Mouse (Mus musculus) intestine, embryonic 14.5 days (tissue): ENCODE data around the gene Clcn6. TPM values are rescaled to one million over a fixed set of nuclear protein-coding genes. Genes with fewer than 3 reads are reported as not detected.

Experiments used
- ATAC-seq: fragments of 200-750 bp; cut with Nextera tagmentation; replicated peaks from 2 replicates; pipeline ENCODE4 v1.8.0; 2017; ENCODE audit warnings: low read depth, moderate number of reproducible peaks, moderate TSS enrichment, moderate library complexity; ENCODE audit not compliant: low FRiP score, low TSS enrichment
- DNase-seq: peaks from one replicate; pipeline ENCODE4 v3.0.0-alpha.2; 2018; ENCODE audit warnings: low spot score
- H3K27ac ChIP-seq: fragments of 300-500 bp; sonication (generic); 2 replicates; pipeline ENCODE4 v1.5.1; 2014; ENCODE audit warnings: low read depth, mild to moderate bottlenecking, control low read depth
- H3K27me3 ChIP-seq: fragments of 300-500 bp; sonication (generic); replicated peaks from 2 replicates; pipeline ENCODE4 v1.6.1; 2014; ENCODE audit warnings: low read length, control low read depth; ENCODE audit not compliant: control insufficient read depth, insufficient read depth
- H3K36me3 ChIP-seq: fragments of 300-500 bp; sonication (generic); 2 replicates; pipeline ENCODE4 v1.6.1; 2014; ENCODE audit warnings: low read length, control low read depth; ENCODE audit not compliant: control insufficient read depth, insufficient read depth
- H3K4me1 ChIP-seq: fragments of 300-500 bp; sonication (generic); replicated peaks from 2 replicates; pipeline ENCODE4 v1.6.1; 2014; ENCODE audit warnings: low read length, control low read depth, mixed read lengths; ENCODE audit not compliant: control insufficient read depth, insufficient read depth
- H3K4me2 ChIP-seq: fragments of 300-500 bp; sonication (generic); 2 replicates; pipeline ENCODE4 v1.6.1; 2014; ENCODE audit warnings: low read length
- H3K4me3 ChIP-seq: fragments of 300-500 bp; sonication (generic); 2 replicates; pipeline ENCODE4 v1.5.1; 2014; ENCODE audit warnings: low read depth, low read length, control low read depth, mixed read lengths
- H3K9ac ChIP-seq: fragments of 300-500 bp; sonication (generic); 2 replicates; pipeline ENCODE4 v1.6.1; 2014; ENCODE audit warnings: mild to moderate bottlenecking, low read length
- H3K9me3 ChIP-seq: fragments of 300-500 bp; sonication (generic); 2 replicates; pipeline ENCODE4 v1.6.1; 2016; ENCODE audit warnings: low read length, control low read depth; ENCODE audit not compliant: control insufficient read depth
- WGBS: fragments of 180-500 bp; shearing (Covaris S2); extraction: QIAGEN DNeasy Blood & Tissue Kit; methylation state at CpG from one replicate; pipeline ENCODE4 v1.1.7; 2014; 5-methylcytosine and 5-hydroxymethylcytosine counted together
- polyA plus RNA-seq: library from polyadenylated mRNA; unstranded; fragments of >200 nt; fragmentation: Nextera tagmentation; extraction: Ambion mirVana; gene quantifications from 2 replicates; pipeline ENCODE4 v1.2.1, GENCODE M21; 2014

The Clcn6 gene
- polyA plus RNA-seq, 1 experiment from 2014 or later = 5.3 TPM

GRCm38 (mm10) chr4:148000202-148000772 lies 38.3 kb downstream of the Clcn6 start, which contains the start of gene Nppa:
Gene Nppa, plus strand, starts transcription at chr4:148000722.
- Histone ChIP-seq H3K36me3 (peaks cover 8% of the 10 kb centered on the region; the same call in 1 of the 2 replicates), H3K27me3 (no peaks in the 10 kb centered on the region), H3K9ac (no peak within 1 kb of the TSS), H3K27ac (no peak within 1 kb of the TSS), H3K4me2 (no peak within 1 kb of the TSS), H3K4me3 (no peak within 1 kb of the TSS), H3K9me3 (no peaks in the 10 kb centered on the region), H3K4me1 (no peaks in the 10 kb centered on the region)
- ATAC-seq = no peak
- 29% methylated on average over 12 of the region's 12 CpGs for WGBS
- DNase-seq = no peak

- DNase-seq = no peak
- H3K36me3 ChIP-seq = no peaks in the 10 kb centered on the region
- no peak overlapping the region for H3K9ac ChIP-seq
- WGBS = 85% methylated on average over 3 of the region's 3 CpGs
- H3K4me1 ChIP-seq = no peaks in the 10 kb centered on the region
- H3K4me3 ChIP-seq = no peak overlapping the region
- no peaks in the 10 kb centered on the region for H3K27me3 ChIP-seq
- no peak overlapping the region for H3K4me2 ChIP-seq
- no peak overlapping the region for H3K27ac ChIP-seq
- H3K9me3 ChIP-seq = no peaks in the 10 kb centered on the region
- ATAC-seq = no peak
Observed at GRCm38 (mm10) chr4:147995311-147995710, 43.3 kb downstream of the Clcn6 start.

GRCm38 (mm10) chr4:147993571-147994095 lies 45.0 kb downstream of the Clcn6 start:
- no peak overlapping the region for H3K4me2 ChIP-seq
- ATAC-seq = no peak
- no peak overlapping the region for H3K9ac ChIP-seq
- no peaks in the 10 kb centered on the region for H3K9me3 ChIP-seq
- no peaks in the 10 kb centered on the region for H3K27me3 ChIP-seq
- no peaks in the 10 kb centered on the region for H3K4me1 ChIP-seq
- no peaks in the 10 kb centered on the region for H3K36me3 ChIP-seq
- no peak overlapping the region for H3K4me3 ChIP-seq
- DNase-seq = no peak
- 63% methylated on average over 7 of the region's 7 CpGs for WGBS
- H3K27ac ChIP-seq = no peak overlapping the region

- 28% methylated on average over 20 of the region's 20 CpGs for WGBS
- no peak within 1 kb of the TSS for H3K4me2 ChIP-seq
Observed at GRCm38 (mm10) chr4:147985205-147986132, 53.2 kb downstream of the Clcn6 start, which contains the start of gene Nppb. Gene Nppb, plus strand, starts transcription at chr4:147985788.

GRCm38 (mm10) chr4:147979441-147979860 lies 59.2 kb downstream of the Clcn6 start:
- DNase-seq (no peak), ATAC-seq (no peak)
- Histone ChIP-seq H3K9me3 (0 out of 2 replicates have a peak, but pooled peaks cover 2% of the 10 kb centered on the region), H3K4me1 (no peaks in the 10 kb centered on the region), H3K9ac (no peak overlapping the region), H3K27me3 (no peaks in the 10 kb centered on the region), H3K4me3 (no peak overlapping the region), H3K4me2 (no peak overlapping the region), H3K36me3 (no peaks in the 10 kb centered on the region), H3K27ac (no peak overlapping the region)
- 81% methylated on average over 7 of the region's 7 CpGs for WGBS

More at GRCm38 (mm10) chr4:147985205-147986132, 53.2 kb downstream of the Clcn6 start, which contains the start of gene Nppb:
- no peaks in the 10 kb centered on the region for H3K9me3 ChIP-seq
- DNase-seq = peak; percentile 80
- no peaks in the 10 kb centered on the region for H3K4me1 ChIP-seq
- no peak within 1 kb of the TSS for H3K9ac ChIP-seq
- H3K27ac ChIP-seq = no peak within 1 kb of the TSS
- no peaks in the 10 kb centered on the region for H3K27me3 ChIP-seq
- peak; percentile 40 for ATAC-seq
- no peak within 1 kb of the TSS for H3K4me3 ChIP-seq
- H3K36me3 ChIP-seq = no peaks in the 10 kb centered on the region

- WGBS = 91% methylated on average over 6 of the region's 6 CpGs
- H3K4me1 ChIP-seq = no peaks in the 10 kb centered on the region
- no peak overlapping the region for H3K27ac ChIP-seq
- 0 out of 2 replicates have a peak, but pooled peaks cover 2% of the 10 kb centered on the region for H3K9me3 ChIP-seq
- no peak for DNase-seq
- no peak overlapping the region for H3K9ac ChIP-seq
- no peaks in the 10 kb centered on the region for H3K36me3 ChIP-seq
- no peak overlapping the region for H3K4me3 ChIP-seq
- no peak for ATAC-seq
- no peaks in the 10 kb centered on the region for H3K27me3 ChIP-seq
- no peak overlapping the region for H3K4me2 ChIP-seq
Observed at GRCm38 (mm10) chr4:147978391-147978790, 60.2 kb downstream of the Clcn6 start.

- Histone ChIP-seq H3K36me3 (no peaks in the 10 kb centered on the region), H3K27ac (no peak overlapping the region), H3K9ac (no peak overlapping the region), H3K27me3 (no peaks in the 10 kb centered on the region), H3K4me1 (no peaks in the 10 kb centered on the region), H3K4me2 (no peak overlapping the region), H3K9me3 (0 out of 2 replicates have a peak, but pooled peaks cover 2% of the 10 kb centered on the region), H3K4me3 (no peak overlapping the region)
- DNase-seq = no peak
- 81% methylated on average over 4 of the region's 4 CpGs for WGBS
- ATAC-seq = no peak
Observed at GRCm38 (mm10) chr4:147977726-147978125, 60.9 kb downstream of the Clcn6 start.

- Histone ChIP-seq H3K4me1 (no peaks in the 10 kb centered on the region), H3K4me2 (no peak overlapping the region), H3K9ac (no peak overlapping the region), H3K27me3 (no peaks in the 10 kb centered on the region), H3K36me3 (no peaks in the 10 kb centered on the region), H3K27ac (no peak overlapping the region), H3K9me3 (0 out of 2 replicates have a peak, but pooled peaks cover 2% of the 10 kb centered on the region), H3K4me3 (no peak overlapping the region)
- no peak for DNase-seq
- ATAC-seq = no peak
- 75% methylated on average over 3 of the region's 3 CpGs for whole genome bisulfite sequencing
Observed at GRCm38 (mm10) chr4:147976237-147976636, 62.4 kb downstream of the Clcn6 start.
